ENCODE assay signal across 20 mouse cellular contexts in genomic region chr6:136473472-136474129, GRCm38 (mm10). TPM values are rescaled to one million over a fixed set of nuclear protein-coding genes. Genes with fewer than 3 reads are reported as not detected.
DNase-seq lines count a peak whose midpoint lies in the region; ATAC-seq and TF ChIP-seq lines count a peak whose summit lies in the region.
"Had no signal": no experiment of that assay in that cellular context is flagged by ENCODE, and none has a peak within 500 bp of the region (broad histone marks: within the 10 kb centered on the region; RNA-seq: fewer than 3 reads in every experiment).

No protein-coding gene starts in this region.

- peak overlapping the region; percentile 29; the same call in 1 of the 2 replicates for H3K27ac ChIP-seq in heart, embryonic 10.5 days
- peak overlapping the region; percentile 12; the same call in 1 of the 2 replicates for H3K27ac ChIP-seq in limb, embryonic 10.5 days
- H3K27ac ChIP-seq in lung, postnatal 0 days (ENCODE audit: low read length): no peak overlapping the region
- H3K27ac ChIP-seq: macrophage; neural tube, embryonic 12.5 days had no signal

- peak; percentile 24 for ATAC-seq in megakaryocyte progenitor cell, adult 5-6 weeks (replicated peaks; ENCODE audit: poor library complexity)
- ATAC-seq in lung, postnatal 0 days: no peak
- ATAC-seq: inflammation-experienced regulatory T-cells, adult 6 months had no signal

- H3K4me3 ChIP-seq in heart, embryonic 10.5 days: no peak overlapping the region
- no peak overlapping the region for H3K4me3 ChIP-seq in limb, embryonic 10.5 days
- no peak overlapping the region for H3K4me3 ChIP-seq in lung, postnatal 0 days (ENCODE audit: low read depth, low read length)
- H3K4me3 ChIP-seq: neural tube, embryonic 12.5 days had no signal

- H3K9me3 ChIP-seq in heart, embryonic 10.5 days: no peaks in the 10 kb centered on the region
- no peaks in the 10 kb centered on the region for H3K9me3 ChIP-seq in limb, embryonic 10.5 days (replicated peaks)
- H3K9me3 ChIP-seq in lung, postnatal 0 days (ENCODE audit: low read length): no peaks in the 10 kb centered on the region
- H3K9me3 ChIP-seq: neural tube, embryonic 12.5 days had no signal

- peaks cover 65% of the 10 kb centered on the region for H3K4me1 ChIP-seq in heart, embryonic 10.5 days
- H3K4me1 ChIP-seq in limb, embryonic 10.5 days: peaks cover 39% of the 10 kb centered on the region
- H3K4me1 ChIP-seq in lung, postnatal 0 days (ENCODE audit: insufficient read depth, low read depth, low read length): peaks cover 15% of the 10 kb centered on the region; the same call in 1 of the 2 replicates

- no peak for TF ChIP-seq EP300 in lung, postnatal 0 days (IDR thresholded peaks at IDR 0.05)

- no peak overlapping the region for H3K9ac ChIP-seq in lung, postnatal 0 days (replicated peaks; ENCODE audit: low read depth)
- H3K9ac ChIP-seq: neural tube, embryonic 12.5 days had no signal

- no peaks in the 10 kb centered on the region for H3K27me3 ChIP-seq in heart, embryonic 10.5 days (ENCODE audit: insufficient read depth, poor library complexity, severe bottlenecking)
- no peaks in the 10 kb centered on the region for H3K27me3 ChIP-seq in limb, embryonic 10.5 days (ENCODE audit: low read depth, poor library complexity, severe bottlenecking)
- no peaks in the 10 kb centered on the region for H3K27me3 ChIP-seq in lung, postnatal 0 days (replicated peaks; ENCODE audit: insufficient read depth, low read length)
- H3K27me3 ChIP-seq: neural tube, embryonic 12.5 days had no signal

- no peak for TF ChIP-seq CTCF in lung, postnatal 0 days (IDR thresholded peaks at IDR 0.05)

- no peak overlapping the region for H3K4me2 ChIP-seq in lung, postnatal 0 days (replicated peaks; ENCODE audit: low read depth, low read length)
- H3K4me2 ChIP-seq: neural tube, embryonic 12.5 days had no signal

- H3K36me3 ChIP-seq in heart, embryonic 10.5 days: no peaks in the 10 kb centered on the region
- no peaks in the 10 kb centered on the region for H3K36me3 ChIP-seq in limb, embryonic 10.5 days
- H3K36me3 ChIP-seq in lung, postnatal 0 days (ENCODE audit: insufficient read depth, low read length): no peaks in the 10 kb centered on the region
- H3K36me3 ChIP-seq: neural tube, embryonic 12.5 days had no signal

- WGBS in heart, embryonic 10.5 days: 20% methylated on average over 11 of the region's 11 CpGs
- WGBS in limb, embryonic 10.5 days: 75% methylated on average over 11 of the region's 11 CpGs
- 76% methylated on average over 11 of the region's 11 CpGs for WGBS in lung, postnatal 0 days

- DNase-seq in heart, embryonic 10.5 days (ENCODE audit: low spot score): no peak
- no peak for DNase-seq in heart, postnatal 4 days
- DNase-seq in thymus, postnatal 0 days (ENCODE audit: low spot score): peak; percentile 27
- DNase-seq in thymus, postnatal 36 days: no peak
- no peak for DNase-seq in limb, embryonic 10.5 days (ENCODE audit: low spot score)
- no peak for DNase-seq in cerebellum, adult 18-20 months
- DNase-seq in lung, postnatal 0 days (ENCODE audit: low spot score): no peak
- DNase-seq: adrenal gland, adult 2 months; cerebellum, adult 9-11 months; embryo, embryonic 11 days; gastrocnemius, postnatal 25 days; layer of hippocampus, adult 9-11 months; lung, adult 2 months; right cerebral cortex, postnatal 25 days had no signal

RNA-seq across cellular contexts. Expression of gene Atf7ip, which starts 32.4 kb away (rescaled TPM):
- polyA plus RNA-seq in heart, embryonic 10.5 days (2016; fragmentation: Nextera tagmentation; extraction: Ambion mirVana): 37.7 and 42.4 TPM in 2 replicates
- 100 to 1,000 TPM; 107 to 108 TPM for total RNA-seq in heart, postnatal 4 days (2021)
- polyA plus RNA-seq in thymus, postnatal 0 days (2015; fragmentation: Nextera tagmentation; extraction: Ambion mirVana): 26.5 and 28.5 TPM in 2 replicates
- 40.0 and 49.9 TPM in 2 replicates for polyA plus RNA-seq in limb, embryonic 10.5 days (2016; fragmentation: Nextera tagmentation; extraction: Ambion mirVana)
- total RNA-seq in megakaryocyte progenitor cell, adult 5-6 weeks (2015): 83.1 and 106 TPM in 2 replicates
- 30.1 and 39.4 TPM in 2 replicates for total RNA-seq in megakaryocyte progenitor cell, adult 5-6 weeks (2017)
- polyA plus RNA-seq in lung, postnatal 0 days (2015; fragmentation: Nextera tagmentation; extraction: Ambion mirVana): 13.9 and 14.9 TPM in 2 replicates

RNA-seq across cellular contexts. Expression of gene E330021D16Rik, which starts 58.2 kb away (rescaled TPM):
- polyA plus RNA-seq in heart, embryonic 10.5 days (2016; fragmentation: Nextera tagmentation; extraction: Ambion mirVana): 0.11 TPM in 1 of 2 replicates, not detected in the other
- total RNA-seq in heart, postnatal 4 days (2021): not detected
- polyA plus RNA-seq in thymus, postnatal 0 days (2015; fragmentation: Nextera tagmentation; extraction: Ambion mirVana): 0.08 and 0.13 TPM in 2 replicates
- polyA plus RNA-seq in limb, embryonic 10.5 days (2016; fragmentation: Nextera tagmentation; extraction: Ambion mirVana): not detected in 2 replicates
- not detected in 2 replicates for total RNA-seq in megakaryocyte progenitor cell, adult 5-6 weeks (2015)
- total RNA-seq in megakaryocyte progenitor cell, adult 5-6 weeks (2017): not detected in 2 replicates
- polyA plus RNA-seq in lung, postnatal 0 days (2015; fragmentation: Nextera tagmentation; extraction: Ambion mirVana): 0.11 and 0.12 TPM in 2 replicates
- total RNA-seq: adrenal gland, adult 2 months; gastrocnemius, postnatal 25 days; heart, postnatal 25 days; left cerebral cortex, postnatal 10 days had no signal
- polyA plus RNA-seq: adrenal gland, adult 2 months; macrophage; neural tube, embryonic 12.5 days had no signal
